Mouse (Mus musculus): ENCODE data around the gene 4932438H23Rik. TPM values are rescaled to one million over a fixed set of nuclear protein-coding genes. Genes with fewer than 3 reads are reported as not detected.

4932438H23Rik gene
- polyA plus RNA-seq, 1 experiment from 2014 or later = 0.09 TPM

Other genes starting within 250 kb of the 4932438H23Rik start
- 43.0 and 44.0 TPM in 2 replicates for gene Cfap298, start 160.0 kb downstream of the 4932438H23Rik start, polyA plus RNA-seq (2015; fragmentation: Nextera tagmentation; extraction: Ambion mirVana)
- 12.3 and 17.0 TPM in 2 replicates for gene Synj1, start 83.8 kb downstream of the 4932438H23Rik start, polyA plus RNA-seq (2015; fragmentation: Nextera tagmentation; extraction: Ambion mirVana)
- gene Paxbp1, start 50.6 kb downstream of the 4932438H23Rik start, polyA plus RNA-seq (2015; fragmentation: Nextera tagmentation; extraction: Ambion mirVana) = 51.4 and 54.5 TPM in 2 replicates
- gene Olig2, start 130.3 kb upstream of the 4932438H23Rik start, polyA plus RNA-seq (2015; fragmentation: Nextera tagmentation; extraction: Ambion mirVana) = not detected in 2 replicates
- 0.14 TPM in 1 of 2 replicates, not detected in the other for gene Olig1, start 174.7 kb upstream of the 4932438H23Rik start, polyA plus RNA-seq (2015; fragmentation: Nextera tagmentation; extraction: Ambion mirVana)

Data from kidney, embryonic 16.5 days (tissue).